Mouse (Mus musculus) gastrocnemius, postnatal 36 days (tissue): Measurements from ENCODE around the gene Efs. TPM values are rescaled to one million over a fixed set of nuclear protein-coding genes. Genes with fewer than 3 reads are reported as not detected.
"Not testable (repeated sequence)": the region's sequence is repeated elsewhere in the genome, so short reads cannot be mapped to it uniquely, and the experiment has no call there.

Experiments used
- DNase-seq, 2 experiments: peaks; one replicate each; pipeline ENCODE4 v3.0.0; 2022
- intact Hi-C: fragments of 180-260 bp; cut with DNase I; formaldehyde crosslinking; loops from one replicate; pipeline ENCODE4 v1.15.1; 2025
- long read RNA-seq, 2 experiments: library from polyadenylated mRNA; stranded (forward); transcript quantifications; one replicate each; pipeline ENCODE4 v2.0.0; 2021
- total RNA-seq, 2 experiments: library from RNA; stranded (reverse); gene quantifications; 2 replicates each; pipeline ENCODE4 v1.2.3; 2021

Gene Efs
- 1 to 10 TPM; 2.1 to 2.5 TPM for total RNA-seq
- long read RNA-seq, experiment 1, partial matches to known transcripts, result 0 of 2 reads
- long read RNA-seq, experiment 1, other reads (novel, unspliced or antisense), result 0 of 2 reads
- long read RNA-seq, experiment 2, result 0 reads

DNA sequence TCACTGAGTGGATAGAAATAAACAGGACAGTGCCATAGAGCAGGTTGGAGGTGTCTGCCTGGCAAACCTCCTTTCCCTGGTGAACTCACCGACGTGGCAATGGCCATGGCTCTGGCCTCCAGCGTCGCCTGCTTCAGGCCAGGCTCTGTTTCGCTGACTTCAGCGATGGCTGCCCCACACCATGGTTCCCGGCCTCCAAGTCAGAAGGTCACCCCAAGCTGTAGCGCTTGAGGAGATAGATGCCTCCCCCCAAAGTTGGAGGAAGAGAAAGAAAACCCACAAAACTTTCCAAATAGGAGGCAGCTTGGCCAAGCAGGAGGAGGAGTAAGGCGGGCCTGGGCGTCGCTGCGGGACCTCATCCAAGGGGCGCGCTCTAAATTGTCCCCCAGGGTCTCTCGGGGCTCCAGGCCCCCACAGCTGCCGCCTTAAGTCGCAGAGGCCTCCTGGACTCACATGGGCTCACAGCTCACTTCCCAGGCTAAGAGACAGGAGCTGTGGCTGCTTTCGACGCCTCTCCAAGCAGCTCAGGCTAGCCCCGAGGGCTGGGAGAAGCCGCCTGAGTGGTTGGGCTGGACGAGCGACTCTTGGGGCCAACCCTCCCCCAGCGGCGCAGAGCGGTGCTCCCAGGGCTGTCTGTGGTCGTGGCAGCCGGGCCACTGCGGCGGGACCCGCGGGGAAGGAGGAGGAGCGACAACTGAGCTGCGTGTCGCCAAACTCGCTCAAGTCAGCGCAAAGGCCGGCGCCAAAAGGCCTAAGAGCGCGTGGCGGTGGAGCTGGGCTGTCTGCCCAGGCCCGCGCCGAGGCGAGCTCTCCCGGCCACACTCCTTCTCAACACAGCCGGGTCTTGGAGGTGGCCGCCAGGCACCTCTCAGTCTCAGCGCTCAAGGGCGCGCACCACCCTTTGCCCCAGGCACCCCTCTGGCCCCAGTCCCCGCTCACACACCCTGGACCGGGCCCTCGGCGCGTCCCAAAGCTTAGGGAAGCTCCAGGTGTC is at the start of gene Efs:
Gene Efs, minus strand, starts transcription at position 778 of the 994 bp plus-strand sequence.
- intact Hi-C loops, result no loop called here
- DNase-seq, result peak; percentile 49 to 65

DNA sequence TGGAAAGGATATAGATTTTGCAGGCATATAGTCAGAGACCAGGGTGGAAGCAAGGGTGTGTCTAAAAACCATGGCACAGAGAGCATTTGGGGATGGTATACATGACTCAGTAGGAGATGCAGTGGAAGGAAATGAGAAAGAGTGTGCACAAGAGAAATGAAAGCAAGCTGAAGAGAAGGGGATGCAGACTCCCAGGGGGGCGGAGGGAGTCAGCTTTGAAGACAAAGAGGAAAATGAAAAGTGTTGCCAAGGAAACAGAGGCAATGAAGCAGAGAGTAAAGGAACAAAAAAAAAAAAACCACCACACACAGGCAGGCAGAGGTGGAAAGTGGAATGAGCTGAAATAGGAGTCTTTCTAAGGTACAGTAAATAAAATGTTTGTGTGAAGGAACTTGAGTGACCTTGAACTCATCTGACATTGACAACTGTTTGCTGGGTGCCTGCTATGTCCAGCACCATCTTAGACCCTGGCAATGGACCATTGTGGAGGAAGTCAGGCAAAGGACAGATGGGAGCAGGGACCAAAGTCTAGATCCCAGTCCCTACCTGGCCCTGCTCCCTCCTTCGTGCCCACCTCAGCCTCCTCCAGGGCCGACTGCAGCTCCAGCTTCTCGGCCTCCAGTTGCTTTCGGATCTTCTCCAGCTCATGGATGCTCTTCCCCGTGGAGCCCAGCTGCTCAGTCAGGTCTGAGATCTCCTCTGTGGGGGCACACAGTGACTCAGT is 48.3 kb upstream of the Efs start:
- intact Hi-C loops, result no loop called here
- DNase-seq, result no peak

DNA sequence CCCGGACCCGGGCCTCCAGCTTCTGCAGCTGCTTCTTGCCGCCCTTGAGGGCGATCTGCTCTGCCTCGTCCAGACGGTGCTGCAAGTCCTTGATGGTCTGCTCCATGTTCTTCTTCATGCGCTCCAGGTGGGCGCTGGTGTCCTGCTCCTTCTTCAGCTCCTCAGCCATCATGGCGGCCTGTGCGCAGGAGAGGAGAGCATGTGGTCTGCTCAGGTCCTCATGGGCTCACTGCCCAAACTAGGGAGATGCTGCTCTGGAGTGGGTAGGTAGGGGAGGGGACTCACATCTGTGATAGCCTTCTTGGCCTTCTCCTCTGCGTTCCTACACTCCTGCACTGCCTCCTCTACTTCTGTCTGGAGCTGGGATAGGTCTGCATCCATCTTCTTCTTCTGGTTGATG is 46.9 kb upstream of the Efs start:
- intact Hi-C loops, DNase-seq: not testable (repeated sequence)

DNA sequence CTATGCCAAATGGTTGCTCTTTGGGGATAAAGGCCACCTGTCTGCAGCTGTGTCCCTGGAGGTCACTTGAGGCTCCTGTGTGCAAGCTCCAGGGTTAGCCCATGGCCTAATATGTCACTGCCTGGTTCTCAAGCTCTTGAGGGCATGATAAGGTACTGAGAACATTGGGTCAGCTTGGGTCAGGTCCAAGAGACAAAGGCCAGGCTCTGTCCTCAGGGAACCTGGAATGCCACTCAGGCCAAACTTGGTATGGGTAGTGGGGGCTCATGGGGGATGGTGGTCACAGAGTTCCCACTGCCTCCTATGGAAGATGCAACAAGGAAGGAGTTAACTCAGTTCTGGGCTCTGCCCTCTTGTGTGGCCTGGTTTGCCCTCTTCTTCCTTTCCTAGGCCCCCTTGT is 42.4 kb upstream of the Efs start:
- intact Hi-C loops, result no loop called here
- DNase-seq, result no peak

DNA sequence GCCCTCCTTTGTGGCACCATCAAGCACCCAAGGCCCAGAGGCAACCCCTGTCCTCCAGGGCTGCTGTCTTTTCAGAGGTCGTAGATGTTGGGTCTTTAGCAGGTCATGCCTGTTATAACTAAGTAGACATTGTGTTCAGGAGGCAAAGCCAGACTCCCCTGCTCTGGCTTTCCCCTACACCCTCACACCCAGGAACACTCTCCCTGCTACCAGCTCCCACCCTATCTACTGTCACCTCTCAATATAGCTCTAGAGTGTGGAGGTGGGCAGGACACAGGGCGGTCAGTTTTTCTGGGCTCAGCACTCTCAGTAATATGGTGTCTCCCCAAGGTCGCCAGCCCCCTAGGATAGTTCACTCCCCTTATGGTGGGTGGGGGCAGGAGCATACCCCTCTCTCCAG is 41.9 kb upstream of the Efs start:
- intact Hi-C loops, result no loop called here
- DNase-seq, result no peak

DNA sequence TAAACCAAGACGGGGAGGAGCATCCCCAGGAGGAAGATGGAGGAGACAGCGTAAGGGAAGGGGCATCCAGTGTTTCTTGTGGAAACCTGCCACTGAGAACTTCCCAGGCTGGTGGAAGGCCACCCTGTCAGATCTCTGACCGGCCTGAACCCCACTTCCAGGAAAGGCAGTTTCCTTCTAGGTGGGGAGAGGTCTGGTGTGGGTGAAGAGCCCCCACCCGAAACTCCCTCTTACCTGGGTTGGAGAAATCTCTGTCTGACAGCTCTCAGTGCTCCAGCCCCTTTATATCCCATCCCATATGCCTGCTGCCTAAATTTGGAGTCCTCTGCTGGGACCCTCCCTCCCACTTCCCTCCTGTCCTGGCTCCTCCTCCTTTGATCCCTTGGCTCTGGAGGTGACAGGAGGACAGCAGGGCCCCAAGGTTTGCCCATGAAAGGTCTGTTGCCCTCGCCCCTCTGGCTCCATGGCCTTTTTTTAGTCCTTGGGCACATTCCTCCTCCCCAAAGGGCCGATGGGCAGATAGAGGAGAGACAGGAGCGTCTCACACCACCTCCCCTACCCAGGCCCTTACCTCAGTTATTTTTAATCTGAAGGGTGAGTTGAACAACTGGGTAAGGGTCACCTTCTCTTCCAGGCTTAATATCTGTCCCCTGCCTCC is 40.5 kb upstream of the Efs start, which contains the start of gene Myh6:
Gene Myh6, minus strand, starts transcription at position 608 of the 658 bp plus-strand sequence.
- no peak for DNase-seq
- intact Hi-C loops, result no loop called here

DNA sequence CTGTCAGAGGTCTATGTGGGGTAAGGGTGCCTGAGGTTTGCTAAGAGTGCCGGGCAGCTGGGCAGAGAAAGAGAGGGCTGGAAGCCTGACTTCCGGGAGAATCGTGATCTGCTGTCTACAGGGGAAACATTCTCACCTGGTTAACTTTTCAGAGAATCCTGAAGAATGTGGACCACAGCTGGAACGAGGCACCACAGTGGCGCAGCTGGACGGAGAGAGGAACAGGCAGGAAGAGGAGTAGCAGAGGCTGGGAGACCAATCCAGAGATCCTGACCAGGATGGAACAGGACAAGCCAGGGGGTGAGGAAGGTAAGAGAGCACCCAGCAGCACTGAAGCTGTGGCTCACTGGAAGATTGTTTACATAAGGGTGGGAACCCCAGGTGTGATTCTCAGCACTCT is 39.7 kb upstream of the Efs start:
- intact Hi-C loops, result no loop called here
- DNase-seq, result no peak

DNA sequence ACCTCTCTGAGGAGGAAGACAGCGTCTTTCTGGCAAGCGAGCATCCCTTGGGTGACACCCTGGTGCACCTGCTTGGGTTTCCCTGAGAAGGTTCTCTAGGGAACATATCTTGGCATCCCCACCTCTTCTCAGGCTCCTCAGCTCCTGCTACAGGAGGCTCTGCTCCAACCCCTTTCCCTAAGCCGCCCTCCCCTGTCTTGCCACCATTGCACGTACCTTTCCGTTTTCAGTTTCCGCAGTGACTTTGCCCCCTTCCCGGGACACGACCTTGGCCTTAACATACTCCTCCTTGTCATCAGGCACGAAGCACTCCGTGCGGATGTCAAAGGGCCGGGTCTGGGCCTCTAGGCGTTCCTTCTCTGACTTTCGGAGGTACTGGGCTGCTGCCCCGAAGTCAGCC is 39.1 kb upstream of the Efs start:
- DNase-seq, result no peak
- intact Hi-C loops, result no loop called here

DNA sequence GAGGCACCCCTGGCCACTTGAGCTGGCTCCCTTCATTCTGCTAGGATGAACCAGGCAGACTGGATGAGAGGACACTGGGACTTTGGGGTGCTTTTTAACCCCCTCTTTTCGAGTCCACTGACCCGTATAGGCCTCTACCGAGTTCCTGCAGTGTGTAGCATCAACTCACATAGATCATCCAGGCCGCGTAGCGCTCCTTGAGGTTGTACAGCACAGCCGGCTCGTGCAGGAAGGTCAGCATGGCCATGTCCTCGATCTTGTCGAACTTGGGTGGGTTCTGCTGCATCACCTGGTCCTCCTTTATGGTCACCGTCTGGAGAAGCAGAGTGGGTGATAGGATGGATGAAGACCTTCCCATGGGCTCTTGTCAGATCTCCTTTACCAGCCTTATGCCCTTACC is 37.8 kb upstream of the Efs start:
- intact Hi-C loops, result no loop called here
- DNase-seq, result no peak

DNA sequence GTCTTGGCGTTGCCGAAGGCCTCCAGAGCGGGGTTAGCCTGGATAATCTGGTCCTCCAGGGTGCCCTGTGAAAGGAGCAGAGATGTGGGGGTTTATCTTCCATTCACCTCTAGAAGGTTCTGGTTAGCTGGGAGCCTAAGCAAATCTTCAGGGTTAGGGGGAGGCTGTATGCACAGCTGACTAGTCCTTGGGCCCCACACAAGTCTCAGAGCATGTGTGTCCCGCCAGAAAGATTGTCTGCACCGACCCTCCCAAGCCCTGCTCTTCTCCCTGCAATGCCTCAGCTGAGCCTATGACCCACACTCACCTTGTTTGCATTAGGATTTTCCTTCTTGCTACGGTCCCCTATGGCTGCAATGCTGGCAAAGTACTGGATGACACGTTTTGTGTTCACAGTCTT is 36.8 kb upstream of the Efs start:
- intact Hi-C loops, result no loop called here

DNA sequence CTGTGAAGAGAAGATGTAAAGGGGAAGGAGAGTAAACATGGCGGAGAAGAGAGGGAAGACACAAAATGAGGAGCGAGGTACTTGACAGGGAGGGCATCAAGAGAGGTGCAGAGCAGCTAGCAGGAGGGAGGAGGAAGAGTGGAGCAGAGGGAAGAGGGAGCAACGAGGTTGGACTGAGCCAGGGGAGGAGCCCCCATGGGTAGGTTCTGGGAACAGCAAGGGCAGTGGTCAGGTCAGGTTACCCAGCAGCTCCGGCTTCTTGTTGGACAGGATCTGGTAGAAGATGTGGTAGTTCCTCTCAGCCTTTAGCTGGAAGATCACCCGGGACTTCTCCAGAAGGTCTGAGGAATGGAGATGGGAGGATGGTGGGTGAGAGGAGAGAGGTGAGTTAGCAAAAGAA is 35.6 kb upstream of the Efs start:
- intact Hi-C loops, result no loop called here
- DNase-seq, result no peak

More for the DNA sequence above, 36.8 kb upstream of the Efs start:
- no peak for DNase-seq

DNA sequence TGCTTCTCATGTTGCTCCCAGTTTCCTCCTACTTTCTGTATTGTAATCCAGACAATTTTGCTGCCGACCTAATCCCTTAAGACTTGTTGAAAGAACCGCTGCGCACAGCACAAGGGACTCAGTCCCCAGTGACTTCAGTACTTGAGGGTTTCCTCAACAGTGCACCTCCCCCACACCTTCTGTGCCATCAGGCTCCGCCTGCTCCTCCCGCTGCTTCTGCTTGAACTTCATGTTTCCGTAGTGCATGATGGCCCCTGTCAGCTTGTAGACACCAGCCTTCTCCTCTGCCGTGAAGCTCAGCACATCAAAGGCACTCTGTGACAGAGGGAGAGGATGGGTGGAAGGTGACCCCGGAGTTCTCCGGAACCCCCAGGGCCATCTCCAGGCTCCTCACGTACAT is 34.8 kb upstream of the Efs start:
- DNase-seq, result no peak
- intact Hi-C loops, result no loop called here

DNA sequence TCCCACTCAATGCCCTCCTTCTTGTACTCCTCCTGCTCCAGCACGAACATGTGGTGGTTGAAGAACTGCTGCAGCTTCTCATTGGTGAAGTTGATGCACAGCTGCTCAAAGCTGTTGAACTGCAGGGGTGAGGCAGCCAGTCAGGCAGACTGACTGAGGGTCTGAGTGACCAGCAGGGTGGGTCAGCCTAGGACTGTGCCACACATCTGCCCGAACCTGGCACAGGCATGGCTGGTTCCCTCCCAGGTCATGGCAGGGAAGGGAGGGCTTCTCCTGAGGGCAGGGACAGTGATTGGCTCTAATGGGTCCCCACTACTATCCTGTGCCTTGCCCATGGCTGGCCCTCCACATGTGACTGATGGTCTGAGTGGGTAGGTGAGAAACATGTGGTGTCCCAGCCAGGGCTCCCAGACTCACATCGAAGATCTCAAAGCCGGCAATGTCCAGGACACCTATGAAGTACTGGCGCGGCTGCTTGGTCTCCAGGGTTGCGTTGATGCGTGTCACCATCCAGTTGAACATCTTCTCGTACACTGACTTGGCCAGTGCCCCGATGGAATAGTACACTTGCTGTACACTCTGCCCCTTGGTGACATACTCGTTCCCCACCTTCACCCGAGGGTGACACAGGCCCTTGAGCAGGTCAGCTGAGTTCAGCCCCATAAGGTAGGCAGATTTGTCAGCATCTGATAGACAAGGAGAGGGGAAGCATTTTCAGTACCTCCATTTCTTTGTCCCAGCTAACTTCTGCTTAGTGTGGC is 34.1 kb upstream of the Efs start:
- DNase-seq, intact Hi-C loops: not testable (repeated sequence)

DNA sequence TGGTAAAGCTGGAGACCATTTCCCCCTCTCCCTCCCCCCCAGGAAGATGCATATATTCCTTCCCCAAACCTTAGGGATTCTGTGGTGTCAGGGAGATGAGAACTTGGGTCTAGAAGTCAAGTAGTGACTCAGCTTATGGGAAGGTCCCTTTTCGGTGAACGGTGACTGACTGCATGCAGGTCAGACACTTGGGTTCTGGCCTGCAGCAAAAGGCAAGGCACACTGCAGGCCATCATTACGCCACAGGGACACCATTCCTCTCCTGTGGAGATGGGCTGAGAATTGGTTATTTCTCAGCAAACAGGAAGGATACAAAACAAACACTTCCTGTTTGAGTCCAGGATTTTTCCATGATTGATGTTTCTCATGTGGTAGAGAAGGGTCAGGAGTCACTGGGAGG is 33.3 kb upstream of the Efs start:
- intact Hi-C loops, result no loop called here

DNA sequence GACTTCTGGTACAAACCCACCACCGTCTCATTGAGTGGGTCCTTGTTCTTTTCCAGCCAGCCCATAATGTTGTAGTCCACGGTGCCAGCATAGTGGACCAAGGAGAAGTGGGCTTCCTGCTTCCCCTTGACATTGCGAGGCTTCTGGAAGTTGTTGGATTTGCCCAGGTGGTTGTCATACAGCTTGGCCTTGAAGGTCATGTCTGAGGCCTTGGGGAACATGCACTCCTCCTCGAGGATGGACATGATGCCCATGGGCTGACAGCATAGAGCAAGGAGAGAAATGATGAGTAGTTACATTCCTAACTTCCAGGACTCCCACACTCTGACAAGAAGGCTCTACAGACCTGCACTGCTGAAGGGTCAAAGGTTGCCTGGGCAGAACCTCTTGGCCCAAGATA is 32.6 kb upstream of the Efs start:
- no peak for DNase-seq
- intact Hi-C loops, result no loop called here

More for the DNA sequence above, 33.3 kb upstream of the Efs start:
- no peak for DNase-seq

DNA sequence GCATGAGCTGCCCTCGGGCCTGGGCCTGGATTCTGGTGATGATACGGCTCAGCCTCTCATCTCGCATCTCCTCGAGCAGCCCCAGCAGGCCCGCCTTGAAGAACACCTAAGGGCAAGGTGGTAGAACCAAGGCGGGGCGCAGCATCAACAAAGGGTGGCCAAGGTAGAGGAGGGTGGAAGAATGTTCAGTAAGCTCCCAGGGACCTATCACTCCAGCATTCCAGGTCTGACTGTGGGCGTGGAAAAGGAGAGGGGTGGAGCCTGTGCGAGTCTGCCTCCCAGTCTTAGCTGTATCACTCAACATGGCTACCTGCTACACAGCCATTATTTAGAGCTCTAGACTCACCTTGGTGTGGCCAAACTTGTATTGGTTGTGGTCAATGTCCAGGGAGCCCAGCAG is 30.6 kb upstream of the Efs start:
- DNase-seq, result no peak
- intact Hi-C loops, result no loop called here

DNA sequence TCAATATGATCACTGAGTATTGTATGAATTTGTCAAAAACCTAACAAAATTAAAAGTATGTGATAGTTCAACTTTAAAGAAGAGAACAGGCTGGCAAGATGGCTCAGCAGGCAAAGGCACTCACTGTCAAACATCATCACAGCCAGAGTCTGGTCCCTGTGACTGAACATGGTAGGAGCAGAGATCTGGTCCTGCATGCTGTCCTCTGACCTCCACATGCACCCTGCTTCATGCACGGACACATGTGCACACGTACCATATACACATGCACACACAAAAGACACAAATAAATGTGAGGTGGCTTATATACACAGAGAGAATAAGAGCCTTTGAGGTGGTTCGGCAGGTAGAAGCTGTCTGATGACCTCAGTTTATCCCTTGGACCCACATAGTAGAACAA is 29.6 kb upstream of the Efs start:
- no peak for DNase-seq
- intact Hi-C loops, result no loop called here

DNA sequence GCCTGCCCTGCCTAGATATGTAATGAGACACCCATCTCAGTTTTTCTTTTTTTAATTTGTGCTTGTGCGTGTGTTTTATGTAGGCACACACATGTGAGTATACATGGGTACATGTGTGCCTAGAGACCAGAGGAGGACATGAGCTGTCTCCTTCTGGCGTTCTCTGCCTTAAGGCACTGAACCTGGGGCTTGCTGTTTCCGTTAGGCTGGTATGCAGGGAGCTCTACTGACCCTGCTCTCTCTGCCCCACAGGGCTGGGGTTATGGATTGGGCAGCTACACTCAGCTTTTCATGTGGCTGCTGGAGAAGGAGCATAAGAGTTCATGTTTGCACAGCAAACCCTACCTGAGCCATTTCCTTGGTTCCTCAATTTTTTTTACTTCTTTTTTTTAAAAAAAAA is 28.5 kb upstream of the Efs start:
- DNase-seq, result no peak
- intact Hi-C loops, result no loop called here

DNA sequence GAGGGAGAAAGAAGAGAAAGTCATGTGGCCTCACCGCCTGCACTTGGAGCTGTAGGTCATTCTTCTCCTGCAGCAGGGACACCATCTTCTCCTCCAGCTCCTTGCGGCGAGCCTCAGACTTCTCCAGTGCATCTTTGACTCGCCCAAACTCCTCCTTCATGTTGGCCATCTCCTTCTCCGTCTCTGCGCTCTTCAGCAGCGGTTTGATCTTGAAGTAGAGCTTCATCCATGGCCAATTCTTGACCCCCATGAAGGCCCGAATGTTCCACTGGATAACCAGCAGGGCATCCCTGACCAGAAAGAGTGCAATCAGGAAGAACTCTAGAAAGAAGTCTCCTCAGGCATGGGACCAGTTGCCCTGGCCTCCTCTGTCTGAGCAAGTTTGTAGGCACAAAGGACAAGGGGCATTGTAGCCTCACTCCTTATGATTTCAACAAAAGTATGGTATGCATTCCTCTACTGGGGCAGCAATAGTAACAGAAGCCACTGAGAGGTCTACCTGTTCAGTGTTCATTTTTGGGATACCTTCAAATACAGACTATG is 27.8 kb upstream of the Efs start:
- intact Hi-C loops, result no loop called here

DNA sequence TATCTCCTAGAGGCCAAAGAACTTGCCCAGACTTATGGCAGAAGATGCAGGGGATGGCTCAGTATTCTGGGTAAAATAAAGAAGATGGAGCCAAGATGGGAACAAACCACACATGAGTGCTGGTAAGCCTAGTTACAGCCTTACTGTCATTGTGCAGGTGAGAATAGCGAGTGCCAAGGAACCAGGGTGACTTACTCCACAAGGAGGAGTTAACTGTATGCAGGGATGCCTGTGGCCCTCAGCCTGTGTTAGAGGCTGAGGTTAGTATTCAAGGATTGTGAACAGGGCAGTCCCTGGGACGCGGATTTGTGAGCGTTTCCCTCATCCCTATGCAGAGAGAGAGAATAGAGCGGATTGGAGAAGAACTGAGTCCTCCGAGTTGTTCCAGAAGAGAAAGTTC is 25.7 kb upstream of the Efs start:
- intact Hi-C loops, result no loop called here
- DNase-seq, result no peak

More for the DNA sequence above, 27.8 kb upstream of the Efs start:
- no peak for DNase-seq
